Mouse (Mus musculus) adrenal gland, postnatal 10 days (tissue): Measurements from ENCODE around the gene Fstl1. TPM values are rescaled to one million over a fixed set of nuclear protein-coding genes. Genes with fewer than 3 reads are reported as not detected.

Experiments
- DNase-seq: peaks from one replicate; pipeline ENCODE4 v3.0.0; 2021; ENCODE audit warnings: mixed read lengths
- total RNA-seq, 2 experiments: library from RNA; stranded (reverse); gene quantifications; 2 replicates each; pipeline ENCODE4 v1.2.3; 2021

Fstl1 gene
- total RNA-seq, 2 experiments from 2014 or later: 215 to 264 TPM

- DNase-seq: no peak
These were observed 41.3 kb downstream of the Fstl1 start for GRCm38 (mm10) chr16:37817986-37818385.

DNA sequence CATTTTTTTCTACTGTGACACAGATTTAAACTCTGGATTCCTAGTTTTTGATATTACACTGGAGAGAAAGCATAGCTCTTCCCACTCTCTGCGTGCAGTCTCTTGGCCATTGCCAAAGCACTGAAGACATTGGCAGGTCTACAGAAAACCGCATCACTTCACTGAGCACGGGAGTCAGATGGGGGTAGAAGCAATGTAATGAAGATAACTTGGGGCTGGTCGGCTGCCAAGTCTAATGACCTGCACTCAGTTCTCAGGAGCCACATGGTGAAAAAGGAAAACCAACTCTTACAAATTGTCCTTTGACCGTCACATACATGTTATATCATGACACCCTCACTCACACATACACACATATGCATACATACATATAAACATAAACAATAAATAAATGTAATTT, 47.3 kb downstream of the Fstl1 start:
- no peak for DNase-seq

DNA sequence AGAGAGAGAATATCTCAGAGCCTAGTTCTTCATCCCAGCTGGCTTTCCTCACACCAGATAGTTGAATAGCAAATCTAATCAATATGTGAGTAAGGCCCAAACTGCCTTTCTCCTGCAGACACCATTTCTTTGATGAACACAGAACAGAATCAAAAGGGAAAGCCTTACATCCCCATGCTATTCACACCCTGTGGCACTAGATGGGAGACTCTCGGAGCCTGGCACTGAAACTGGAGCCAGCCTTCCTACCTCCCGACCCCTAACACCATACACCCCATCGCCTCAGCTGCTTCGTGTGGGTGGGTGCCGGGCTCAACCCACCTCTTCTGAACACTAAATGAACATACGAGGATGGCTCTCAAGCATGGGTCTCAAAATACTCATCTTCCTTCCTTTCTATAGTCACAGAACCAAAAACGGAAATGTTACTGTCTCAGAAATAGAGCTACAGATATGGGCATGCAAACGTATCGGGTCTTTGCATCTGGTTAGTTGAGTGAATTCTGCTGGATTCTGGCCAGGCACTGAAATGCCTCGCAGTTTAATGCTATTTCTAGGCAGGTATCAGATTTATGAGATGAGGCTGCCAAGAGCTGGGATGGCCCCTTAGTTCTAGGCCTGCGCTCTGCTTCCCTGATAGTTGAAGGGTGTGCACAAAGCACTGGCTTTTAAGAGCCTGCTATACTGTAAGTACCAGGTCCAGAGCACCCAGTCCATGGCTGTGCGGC, 48.3 kb downstream of the Fstl1 start:
- no peak for DNase-seq

- DNase-seq: no peak
These were observed 49.6 kb downstream of the Fstl1 start for GRCm38 (mm10) chr16:37826286-37826685.

GRCm38 (mm10) chr16:37831041-37831440, 54.4 kb downstream of the Fstl1 start:
- no peak for DNase-seq

DNA sequence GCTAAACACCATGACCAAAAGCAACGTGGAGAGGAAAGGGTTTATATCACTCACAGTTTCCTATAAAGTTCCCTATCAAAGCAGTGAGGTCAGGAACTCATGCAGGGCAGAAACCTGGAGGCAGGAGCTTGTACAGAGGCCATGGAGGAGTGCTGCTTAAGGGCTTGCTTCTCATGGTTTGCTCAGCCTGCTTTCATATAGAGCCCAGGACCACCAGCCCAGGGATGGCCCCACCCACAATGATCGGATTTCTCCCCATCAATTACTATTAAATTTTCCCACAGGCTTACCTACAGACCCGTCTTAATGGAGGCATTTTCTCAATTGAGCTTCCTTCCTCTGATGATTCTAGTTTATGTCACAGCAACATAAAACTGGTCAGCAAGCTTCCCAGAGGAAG, 60.9 kb downstream of the Fstl1 start:
- no peak for DNase-seq

- no peak for DNase-seq
These were observed 65.8 kb downstream of the Fstl1 start for GRCm38 (mm10) chr16:37842439-37842838.

DNA sequence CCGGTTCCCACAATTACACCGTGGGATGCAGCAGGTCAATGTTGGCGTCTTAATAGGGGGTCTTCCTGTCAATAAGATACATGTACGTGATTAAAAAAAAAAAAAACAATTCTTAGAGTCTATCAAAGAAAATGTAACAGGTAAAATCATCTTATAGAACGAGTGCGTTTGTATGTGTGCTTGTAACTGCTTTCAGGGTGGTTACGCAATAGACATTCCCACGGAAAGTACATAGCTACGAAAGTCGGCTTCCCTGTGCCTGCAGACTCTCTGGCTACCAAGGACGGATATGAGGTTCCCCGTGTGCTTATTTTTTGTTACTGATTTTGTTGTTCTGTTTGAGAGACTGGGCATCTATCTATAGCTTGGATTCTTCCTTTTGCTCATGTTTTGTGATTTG, 67.1 kb downstream of the Fstl1 start:
- no peak for DNase-seq

GRCm38 (mm10) chr16:37845202-37845925, 68.7 kb downstream of the Fstl1 start:
- DNase-seq: peak; percentile 68

- DNase-seq: no peak
These were observed 70.4 kb downstream of the Fstl1 start for GRCm38 (mm10) chr16:37847081-37847480.

GRCm38 (mm10) chr16:37851366-37851765, 74.7 kb downstream of the Fstl1 start:
- DNase-seq: peak; percentile 30

DNA sequence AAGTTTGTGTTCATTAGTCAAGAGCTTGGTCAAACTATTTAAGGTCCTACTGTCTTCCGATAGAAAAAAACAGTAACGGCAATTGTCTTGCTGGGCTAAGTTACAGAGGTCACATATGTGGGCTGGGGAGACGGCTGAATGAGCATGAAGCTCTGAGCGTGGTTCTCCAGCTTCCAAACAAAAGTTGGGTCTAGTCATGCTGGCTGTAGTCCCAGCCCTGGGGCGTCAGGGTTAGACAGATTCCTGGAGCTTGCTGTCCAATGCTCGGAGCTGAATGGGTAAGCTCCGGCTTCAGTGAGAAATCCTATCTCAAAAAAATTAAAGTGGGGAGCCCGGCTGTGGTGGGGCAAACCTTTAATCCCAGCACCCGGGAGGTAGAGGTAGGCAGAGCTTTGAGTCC, 76.6 kb downstream of the Fstl1 start:
- peak; percentile 46 for DNase-seq

- DNase-seq: no peak
These were observed 77.4 kb downstream of the Fstl1 start for GRCm38 (mm10) chr16:37854054-37854453.

DNA sequence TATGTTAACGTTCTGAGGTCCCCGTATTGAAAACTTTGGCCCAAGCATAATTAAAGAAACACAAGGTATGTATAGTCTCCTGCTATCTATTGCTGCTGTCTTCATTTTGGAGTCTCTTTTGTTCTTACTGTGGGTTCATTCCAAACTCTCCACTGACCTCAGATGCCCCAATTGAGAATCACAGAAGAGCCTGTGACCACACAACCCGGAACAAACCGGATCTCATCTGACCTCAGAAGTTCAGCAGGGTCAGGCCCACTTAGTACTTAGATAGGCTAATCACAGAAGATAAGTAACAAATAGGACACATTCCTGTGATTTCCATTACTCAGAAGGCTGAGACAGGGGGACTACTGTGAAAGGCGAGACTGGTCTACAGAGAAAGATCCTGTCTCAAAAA, 77.9 kb downstream of the Fstl1 start:
- no peak for DNase-seq

DNA sequence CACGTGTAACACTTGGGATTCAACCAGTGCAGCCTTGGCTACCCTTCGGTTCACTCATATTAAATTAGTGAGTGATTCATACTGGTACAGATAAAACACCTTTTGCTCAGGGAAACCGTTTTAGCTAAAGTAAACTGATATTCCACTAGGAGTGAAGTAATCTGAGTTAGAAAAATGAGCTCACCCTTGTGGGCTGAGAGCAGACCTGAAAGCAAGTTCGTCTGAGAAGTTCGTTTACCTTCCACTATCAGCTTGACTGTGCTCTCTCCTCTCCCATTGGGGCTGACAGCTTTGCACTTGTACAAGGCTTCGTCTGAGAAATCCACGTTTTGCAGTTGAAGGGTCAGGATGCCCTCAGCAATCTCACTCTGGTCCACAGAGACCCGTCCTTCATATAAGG, 78.9 kb downstream of the Fstl1 start:
- DNase-seq: no peak

DNA sequence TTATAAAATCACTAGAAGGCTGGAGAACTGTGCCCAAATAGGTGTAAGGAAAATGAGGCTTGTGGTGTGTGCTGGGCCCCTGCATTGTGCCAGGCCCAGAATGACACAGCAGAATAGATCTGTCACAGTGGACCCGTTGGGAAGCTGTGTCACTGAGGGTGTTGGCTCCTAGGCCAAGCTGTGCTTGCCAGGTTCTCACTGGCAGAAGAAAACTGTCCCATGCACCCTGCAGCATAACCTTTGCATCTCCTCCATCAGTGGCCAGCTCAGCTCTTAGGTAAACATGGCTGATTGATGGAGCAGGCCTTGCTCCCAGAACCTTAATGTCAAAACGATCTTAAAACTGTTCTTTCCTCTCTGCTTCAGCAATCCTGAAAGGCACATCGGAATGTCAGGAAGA, 79.7 kb downstream of the Fstl1 start:
- DNase-seq: peak; percentile 32

- DNase-seq: no peak
These were observed 80.8 kb downstream of the Fstl1 start for GRCm38 (mm10) chr16:37857495-37857894.

- DNase-seq: no peak
These were observed 83.5 kb downstream of the Fstl1 start for GRCm38 (mm10) chr16:37860213-37860612.

- DNase-seq: no peak
These were observed 84.4 kb downstream of the Fstl1 start, which contains the start of gene Gm36028 for GRCm38 (mm10) chr16:37861029-37861428. Gm36028 (minus strand) TSS chr16:37861146.

- no peak for DNase-seq
These were observed 87.2 kb downstream of the Fstl1 start for GRCm38 (mm10) chr16:37863876-37864275.

DNA sequence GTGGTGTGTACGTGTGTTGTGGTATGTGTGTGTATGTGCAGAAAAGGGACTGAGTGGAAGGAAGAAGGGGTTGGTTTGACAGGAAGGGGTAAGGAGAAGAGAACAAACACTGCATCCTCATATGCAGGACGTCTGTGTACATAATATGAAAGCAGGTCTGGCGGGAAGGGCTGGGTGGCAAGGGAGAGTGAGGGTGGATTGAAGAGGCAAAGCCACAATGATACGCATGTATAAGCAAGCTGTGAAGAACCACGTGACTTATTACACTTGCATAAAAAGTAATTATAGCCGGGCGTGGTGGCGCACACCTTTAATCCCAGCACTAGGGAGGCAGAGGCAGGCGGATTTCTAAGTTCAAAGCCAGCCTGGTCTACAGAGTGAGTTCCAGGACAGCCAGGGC, 89.2 kb downstream of the Fstl1 start:
- no peak for DNase-seq

DNA sequence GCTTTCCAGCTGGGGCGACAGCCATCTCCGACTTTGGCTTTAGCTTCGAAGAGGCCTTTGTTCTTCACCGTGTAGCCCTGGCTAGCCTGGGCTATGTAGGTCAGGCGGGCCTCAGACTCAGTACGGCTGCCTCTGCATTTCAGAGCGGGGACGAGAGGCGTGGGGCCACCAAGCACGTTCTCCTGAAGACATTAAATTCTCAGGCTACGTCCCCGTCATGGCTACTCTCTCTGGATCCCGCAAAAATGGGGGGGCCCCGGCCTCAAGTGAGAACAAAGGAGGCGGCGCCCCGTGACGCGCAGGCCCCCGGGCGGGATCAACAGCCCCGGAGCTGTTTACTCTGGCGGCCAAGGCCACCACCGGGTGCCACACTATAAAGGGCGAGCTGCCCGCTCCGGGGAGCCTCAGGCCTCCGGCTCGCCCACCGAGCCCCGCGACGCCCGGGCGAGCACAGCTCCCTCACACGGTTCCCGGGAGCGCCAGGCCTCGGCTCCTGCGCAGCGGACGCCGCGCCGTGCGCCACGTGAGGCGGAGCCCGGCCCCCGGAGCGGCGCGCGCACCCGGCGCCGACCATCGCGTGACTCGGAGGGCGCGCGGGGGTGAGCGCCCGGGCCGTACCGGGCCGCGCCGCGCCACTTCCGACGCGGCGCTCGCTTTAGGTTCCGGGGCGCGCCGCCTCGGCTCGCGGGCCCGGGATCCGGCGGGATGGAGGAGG, 91.3 kb downstream of the Fstl1 start, which contains the start of gene Lrrc58:
Gene Lrrc58 (plus strand): TSS at position 599 of the 715 bp plus-strand sequence.
- peak; percentile 89 for DNase-seq
